Mouse (Mus musculus): ENCODE measurements around the gene Aspscr1. TPM values are rescaled to one million over a fixed set of nuclear protein-coding genes. Genes with fewer than 3 reads are reported as not detected.

Gene Aspscr1
- total and polyA plus RNA-seq, 2 experiments from 2014 or later, result 130 to 148 TPM

- TF ChIP-seq CTCF (IDR thresholded peaks at IDR 0.05; ENCODE audit: low read depth), result no peak
- H3K27me3 ChIP-seq (ENCODE audit: insufficient read depth, low read length), result no peaks in the 10 kb centered on the region
- no peak overlapping the region for H3K4me3 ChIP-seq (ENCODE audit: low read length)
- no peak overlapping the region for H3K27ac ChIP-seq
- peaks cover 12% of the 10 kb centered on the region; the same call in 1 of the 2 replicates for H3K36me3 ChIP-seq (ENCODE audit: insufficient read depth, low read length)
- H3K4me2 ChIP-seq (ENCODE audit: low read depth, low read length), result no peak overlapping the region
- no peak for DNase-seq (ENCODE audit: low spot score)
- peaks cover 22% of the 10 kb centered on the region for H3K4me1 ChIP-seq (ENCODE audit: insufficient read depth, low read length)
- no peaks in the 10 kb centered on the region for H3K9me3 ChIP-seq (ENCODE audit: low read length)
- no peak for ATAC-seq
- WGBS, result 70% methylated on average over 22 of the region's 22 CpGs
- no peak overlapping the region for H3K9ac ChIP-seq (replicated peaks; ENCODE audit: low read length)
These were observed 45.1 kb upstream of the Aspscr1 start for GRCm38 (mm10) chr11:120627468-120628300.

- H3K27me3 ChIP-seq (ENCODE audit: insufficient read depth, low read length), result no peaks in the 10 kb centered on the region
- no peaks in the 10 kb centered on the region for H3K9me3 ChIP-seq (ENCODE audit: low read length)
- peaks cover 22% of the 10 kb centered on the region for H3K4me1 ChIP-seq (ENCODE audit: insufficient read depth, low read length)
- no peak overlapping the region for H3K4me3 ChIP-seq (ENCODE audit: low read length)
- no peak for TF ChIP-seq CTCF (IDR thresholded peaks at IDR 0.05; ENCODE audit: low read depth)
- no peak overlapping the region for H3K4me2 ChIP-seq (ENCODE audit: low read depth, low read length)
- DNase-seq (ENCODE audit: low spot score) (no peak), ATAC-seq (no peak)
- H3K27ac ChIP-seq, result no peak overlapping the region
- H3K36me3 ChIP-seq (ENCODE audit: insufficient read depth, low read length), result 0 out of 2 replicates have a peak, but pooled peaks cover 5% of the 10 kb centered on the region
- WGBS, result 94% methylated on average over 23 of the region's 23 CpGs
- H3K9ac ChIP-seq (replicated peaks; ENCODE audit: low read length), result no peak overlapping the region
These were observed 44.0 kb upstream of the Aspscr1 start for GRCm38 (mm10) chr11:120628601-120629340.

DNA sequence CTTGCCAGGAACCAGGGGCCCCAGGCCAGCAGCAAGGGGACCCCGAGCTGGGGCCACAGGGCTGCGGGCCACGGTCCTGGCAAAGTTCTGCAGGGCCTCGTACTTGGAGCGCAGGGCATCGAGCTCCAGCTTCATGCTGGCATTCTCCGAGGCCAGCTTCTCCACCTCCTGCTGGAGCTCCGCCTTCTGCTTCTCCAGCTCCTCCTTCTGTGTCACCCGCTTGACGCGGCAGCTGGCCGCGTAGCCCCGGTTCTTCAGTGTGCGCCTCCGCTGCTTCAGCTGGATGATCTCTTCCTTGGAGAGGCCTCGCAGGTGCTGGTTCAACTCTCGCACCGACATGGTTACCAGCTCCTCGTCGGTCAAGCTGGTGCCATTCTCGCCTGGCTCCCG is 43.4 kb upstream of the Aspscr1 start:
- TF ChIP-seq CTCF (IDR thresholded peaks at IDR 0.05; ENCODE audit: low read depth), result no peak
- peak overlapping the region; percentile 41; the same call in 1 of the 2 replicates for H3K27ac ChIP-seq
- H3K4me1 ChIP-seq (ENCODE audit: insufficient read depth, low read length), result peaks cover 22% of the 10 kb centered on the region
- 0 out of 2 replicates have a peak overlapping the region, but pooled peaks have one; percentile 25 for H3K4me2 ChIP-seq (ENCODE audit: low read depth, low read length)
- H3K36me3 ChIP-seq (ENCODE audit: insufficient read depth, low read length), result 0 out of 2 replicates have a peak, but pooled peaks cover 5% of the 10 kb centered on the region
- no peak for ATAC-seq
- no peak for DNase-seq (ENCODE audit: low spot score)
- no peaks in the 10 kb centered on the region for H3K9me3 ChIP-seq (ENCODE audit: low read length)
- H3K9ac ChIP-seq (replicated peaks; ENCODE audit: low read length), result no peak overlapping the region
- no peak overlapping the region for H3K4me3 ChIP-seq (ENCODE audit: low read length)
- no peaks in the 10 kb centered on the region for H3K27me3 ChIP-seq (ENCODE audit: insufficient read depth, low read length)
- WGBS, result 72% methylated on average over 23 of the region's 23 CpGs

- H3K9ac ChIP-seq (replicated peaks; ENCODE audit: low read length), result no peak overlapping the region; the same call in 1 of the 2 replicates
- 0 out of 2 replicates have a peak overlapping the region, but pooled peaks have one; percentile 25 for H3K4me2 ChIP-seq (ENCODE audit: low read depth, low read length)
- H3K36me3 ChIP-seq (ENCODE audit: insufficient read depth, low read length), result 0 out of 2 replicates have a peak, but pooled peaks cover 5% of the 10 kb centered on the region
- DNase-seq (ENCODE audit: low spot score) (no peak), ATAC-seq (no peak)
- H3K9me3 ChIP-seq (ENCODE audit: low read length), result no peaks in the 10 kb centered on the region
- H3K27ac ChIP-seq, result peak overlapping the region; percentile 41; the same call in 1 of the 2 replicates
- 34% methylated on average over 7 of the region's 7 CpGs for WGBS
- no peak overlapping the region for H3K4me3 ChIP-seq (ENCODE audit: low read length)
- no peak for TF ChIP-seq CTCF (IDR thresholded peaks at IDR 0.05; ENCODE audit: low read depth)
- peaks cover 22% of the 10 kb centered on the region for H3K4me1 ChIP-seq (ENCODE audit: insufficient read depth, low read length)
- H3K27me3 ChIP-seq (ENCODE audit: insufficient read depth, low read length), result no peaks in the 10 kb centered on the region
These were observed 42.9 kb upstream of the Aspscr1 start for GRCm38 (mm10) chr11:120629911-120630310.

DNA sequence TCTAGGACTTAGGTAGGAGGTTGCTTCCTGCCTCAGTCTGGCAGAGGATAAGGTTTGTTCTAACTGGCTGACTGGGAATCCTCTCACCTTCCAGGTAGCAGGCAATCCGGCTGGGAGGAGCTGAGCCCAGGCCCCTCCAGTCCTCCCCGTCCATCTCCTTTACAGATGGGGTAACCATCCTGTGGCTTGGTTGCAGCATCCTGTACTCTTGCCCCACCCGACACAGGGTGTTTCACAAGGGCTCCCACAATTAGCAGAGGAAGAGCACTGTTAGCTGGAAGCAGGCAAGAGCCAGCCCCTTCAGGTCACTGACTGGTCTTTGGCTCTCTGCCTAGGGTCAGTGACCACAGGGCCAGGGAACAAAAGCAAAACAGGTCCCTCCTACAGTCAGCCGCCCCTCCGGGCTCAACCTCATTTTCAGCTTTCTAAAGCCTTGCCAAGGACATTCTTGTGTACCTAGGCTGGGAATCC is 42.3 kb upstream of the Aspscr1 start:
- WGBS, result 35% methylated on average over 5 of the region's 5 CpGs
- H3K27me3 ChIP-seq (ENCODE audit: insufficient read depth, low read length), result no peaks in the 10 kb centered on the region
- ATAC-seq (no peak), DNase-seq (ENCODE audit: low spot score) (no peak)
- peak overlapping the region; percentile 41; the same call in 1 of the 2 replicates for H3K27ac ChIP-seq
- H3K4me3 ChIP-seq (ENCODE audit: low read length), result no peak overlapping the region
- TF ChIP-seq CTCF (IDR thresholded peaks at IDR 0.05; ENCODE audit: low read depth), result no peak
- 0 out of 2 replicates have a peak, but pooled peaks cover 5% of the 10 kb centered on the region for H3K36me3 ChIP-seq (ENCODE audit: insufficient read depth, low read length)
- peak overlapping the region; percentile 25; the same call in 1 of the 2 replicates for H3K4me2 ChIP-seq (ENCODE audit: low read depth, low read length)
- H3K4me1 ChIP-seq (ENCODE audit: insufficient read depth, low read length), result peaks cover 17% of the 10 kb centered on the region
- no peak overlapping the region; the same call in 1 of the 2 replicates for H3K9ac ChIP-seq (replicated peaks; ENCODE audit: low read length)
- H3K9me3 ChIP-seq (ENCODE audit: low read length), result no peaks in the 10 kb centered on the region

GRCm38 (mm10) chr11:120630881-120631725 is 41.7 kb upstream of the Aspscr1 start:
- no peaks in the 10 kb centered on the region for H3K27me3 ChIP-seq (ENCODE audit: insufficient read depth, low read length)
- 48% methylated on average over 6 of the region's 7 CpGs for WGBS
- no peaks in the 10 kb centered on the region for H3K9me3 ChIP-seq (ENCODE audit: low read length)
- H3K36me3 ChIP-seq (ENCODE audit: insufficient read depth, low read length), result 0 out of 2 replicates have a peak, but pooled peaks cover 5% of the 10 kb centered on the region
- H3K4me3 ChIP-seq (ENCODE audit: low read length), result no peak overlapping the region
- H3K4me1 ChIP-seq (ENCODE audit: insufficient read depth, low read length), result peaks cover 17% of the 10 kb centered on the region
- H3K4me2 ChIP-seq (ENCODE audit: low read depth, low read length), result peak overlapping the region; percentile 96
- no peak for TF ChIP-seq CTCF (IDR thresholded peaks at IDR 0.05; ENCODE audit: low read depth)
- no peak overlapping the region; the same call in 1 of the 2 replicates for H3K9ac ChIP-seq (replicated peaks; ENCODE audit: low read length)
- DNase-seq (ENCODE audit: low spot score), result no peak
- H3K27ac ChIP-seq, result peak overlapping the region; percentile 41
- no peak for ATAC-seq
